Mouse (Mus musculus) C2C12 (cell line): Measurements from ENCODE around the gene Atp2a2.

ENCODE experiments used
- CTCF ChIP-seq: IDR thresholded peaks from one replicate; pipeline ENCODE4 v1.5.1; 2011; ENCODE audit not compliant: control insufficient read depth, insufficient read depth, insufficient read length
- MAX ChIP-seq: IDR thresholded peaks from one replicate; pipeline ENCODE4 v1.6.1; 2011; ENCODE audit warnings: mild to moderate bottlenecking, control low read depth

DNA sequence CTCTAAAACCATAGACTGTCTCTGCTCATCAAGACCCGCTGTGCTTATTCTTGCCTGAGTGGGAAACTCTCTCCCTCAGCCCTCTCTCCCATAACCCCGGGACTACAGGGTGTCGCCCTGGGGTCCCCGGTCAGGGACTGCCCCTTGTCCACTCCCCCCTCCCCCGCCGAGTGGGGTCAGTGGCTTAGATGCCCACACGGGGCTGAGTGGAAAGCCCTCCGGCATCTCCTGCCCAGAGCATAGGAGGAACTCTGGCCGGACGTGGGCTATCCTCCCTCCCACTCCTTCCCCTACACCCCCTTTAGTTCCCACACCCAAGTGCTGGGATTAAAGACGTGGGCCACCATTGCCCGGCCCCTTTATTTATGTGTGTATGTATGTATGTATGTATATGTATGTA, 86.6 kb downstream of the Atp2a2 start:
- TF ChIP-seq CTCF (no peak), MAX (no peak)
